Mouse (Mus musculus) stomach, embryonic 15.5 days (tissue): ENCODE data around the gene Zdhhc17. TPM values are rescaled to one million over a fixed set of nuclear protein-coding genes. Genes with fewer than 3 reads are reported as not detected.

Experiments
- ATAC-seq: fragments of 200-750 bp; cut with Nextera tagmentation; 2 replicates; pipeline ENCODE4 v1.8.0; 2017; ENCODE audit warnings: low read depth, moderate number of reproducible peaks, moderate TSS enrichment; ENCODE audit not compliant: insufficient read depth, low FRiP score
- H3K27ac ChIP-seq: fragments of 300-500 bp; sonication (generic); 2 replicates; pipeline ENCODE4 v1.5.1; 2015; ENCODE audit warnings: mild to moderate bottlenecking, inconsistent platforms
- H3K27me3 ChIP-seq: fragments of 300-500 bp; sonication (generic); replicated peaks from 2 replicates; pipeline ENCODE4 v1.6.1; 2015; ENCODE audit warnings: inconsistent platforms
- H3K36me3 ChIP-seq: fragments of 300-500 bp; sonication (generic); 2 replicates; pipeline ENCODE4 v1.6.1; 2015; ENCODE audit warnings: inconsistent platforms
- H3K4me1 ChIP-seq: fragments of 300-500 bp; sonication (generic); 2 replicates; pipeline ENCODE4 v1.6.1; 2015; ENCODE audit warnings: inconsistent platforms
- H3K4me2 ChIP-seq: fragments of 300-500 bp; sonication (generic); 2 replicates; pipeline ENCODE4 v1.6.1; 2015; ENCODE audit warnings: mild to moderate bottlenecking, inconsistent platforms
- H3K4me3 ChIP-seq: fragments of 300-500 bp; sonication (generic); replicated peaks from 2 replicates; pipeline ENCODE4 v1.5.1; 2015; ENCODE audit warnings: inconsistent platforms
- H3K9ac ChIP-seq: fragments of 300-500 bp; sonication (generic); 2 replicates; pipeline ENCODE4 v1.6.1; 2015; ENCODE audit warnings: inconsistent platforms
- H3K9me3 ChIP-seq: fragments of 300-500 bp; sonication (generic); 2 replicates; pipeline ENCODE4 v1.6.1; 2016; ENCODE audit warnings: inconsistent platforms
- WGBS: fragments of 180-500 bp; shearing (Covaris S2); methylation state at CpG from one replicate; pipeline ENCODE4 v1.1.7; 2015; 5-methylcytosine and 5-hydroxymethylcytosine counted together
- polyA plus RNA-seq: library from polyadenylated mRNA; unstranded; fragments of >200 nt; fragmentation: Nextera tagmentation; extraction: Ambion mirVana; gene quantifications from 2 replicates; pipeline ENCODE4 v1.2.1, GENCODE M21; 2015

Gene Zdhhc17
- polyA plus RNA-seq, 1 experiment from 2014 or later: 17.5 TPM

DNA sequence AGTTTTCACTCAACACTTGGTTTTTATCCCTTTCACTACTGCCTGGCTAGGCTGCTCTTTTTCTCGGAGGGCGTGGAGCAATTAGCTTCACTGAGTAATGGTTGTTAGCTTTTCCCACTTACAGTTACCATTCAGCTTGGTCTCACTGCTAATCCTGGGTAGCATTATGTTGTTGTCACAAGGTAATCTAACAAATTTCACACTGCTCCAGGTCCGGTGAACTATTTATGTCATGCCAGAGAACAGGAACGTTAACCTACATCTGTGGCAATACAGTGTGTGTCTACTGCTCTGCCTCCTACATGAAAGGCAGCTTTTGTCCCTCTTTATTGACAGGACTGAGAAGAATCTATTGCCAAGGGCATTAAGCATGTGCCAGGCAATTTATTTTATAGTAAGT, 14.8 kb upstream of the Zdhhc17 start:
- Histone ChIP-seq H3K36me3 (no peaks in the 10 kb centered on the region), H3K4me2 (no peak overlapping the region), H3K27me3 (no peaks in the 10 kb centered on the region), H3K9ac (no peak overlapping the region), H3K9me3 (no peaks in the 10 kb centered on the region), H3K27ac (no peak overlapping the region), H3K4me1 (no peaks in the 10 kb centered on the region), H3K4me3 (no peak overlapping the region)
- no peak for ATAC-seq
- 75% methylated on average over 4 of the region's 4 CpGs for WGBS

DNA sequence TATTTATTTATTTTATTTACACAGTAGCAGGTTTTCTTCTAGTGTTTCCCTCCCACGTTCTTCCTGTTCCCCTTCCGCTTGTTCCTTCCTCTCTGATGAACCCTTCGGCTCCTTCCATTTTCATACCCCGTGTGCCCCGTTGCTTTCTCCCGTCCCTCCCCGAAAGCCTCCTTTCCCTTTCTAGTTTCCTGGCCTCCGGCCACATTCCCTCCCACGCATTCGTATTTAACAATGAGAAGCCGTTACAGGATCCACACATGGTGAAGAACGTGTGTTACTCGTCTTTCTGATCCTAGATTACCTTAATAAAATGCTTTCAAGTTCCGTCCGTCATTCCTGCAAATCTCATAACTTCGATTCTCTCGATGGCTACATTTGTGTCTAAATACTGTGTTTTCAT, 4.5 kb upstream of the Zdhhc17 start:
- Histone ChIP-seq H3K4me1 (no peaks in the 10 kb centered on the region), H3K36me3 (no peaks in the 10 kb centered on the region), H3K9ac (no peak overlapping the region), H3K9me3 (no peaks in the 10 kb centered on the region), H3K4me3 (no peak overlapping the region), H3K4me2 (no peak overlapping the region), H3K27me3 (no peaks in the 10 kb centered on the region), H3K27ac (no peak overlapping the region)
- WGBS: 81% methylated on average over 17 of the region's 17 CpGs
- ATAC-seq: no peak

DNA sequence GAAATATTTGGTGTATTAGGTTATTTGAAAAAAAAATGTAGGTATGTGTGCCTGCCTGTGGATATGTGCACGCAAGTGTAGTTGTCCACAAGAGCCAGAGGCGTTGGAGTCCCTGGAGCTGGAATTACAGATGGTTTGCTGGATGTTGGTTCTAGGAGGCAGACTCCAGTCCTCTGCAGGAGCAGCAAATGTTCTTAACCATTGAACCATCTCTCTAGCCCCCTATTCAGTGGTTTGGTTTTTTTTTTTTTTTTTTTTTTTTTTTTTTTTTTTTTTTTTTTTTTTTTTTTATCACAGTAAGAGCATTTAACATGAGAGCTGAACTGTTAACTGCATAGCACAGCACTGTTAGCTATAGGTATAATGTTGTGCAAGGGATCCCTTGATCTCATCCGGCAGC, 3.3 kb upstream of the Zdhhc17 start:
- Histone ChIP-seq H3K36me3 (no peaks in the 10 kb centered on the region), H3K4me2 (no peak overlapping the region), H3K9ac (no peak overlapping the region), H3K4me3 (no peak overlapping the region), H3K9me3 (no peaks in the 10 kb centered on the region), H3K27ac (no peak overlapping the region), H3K4me1 (no peaks in the 10 kb centered on the region), H3K27me3 (no peaks in the 10 kb centered on the region)
- ATAC-seq: no peak
- WGBS: 92% methylated on average over 3 of the region's 3 CpGs

DNA sequence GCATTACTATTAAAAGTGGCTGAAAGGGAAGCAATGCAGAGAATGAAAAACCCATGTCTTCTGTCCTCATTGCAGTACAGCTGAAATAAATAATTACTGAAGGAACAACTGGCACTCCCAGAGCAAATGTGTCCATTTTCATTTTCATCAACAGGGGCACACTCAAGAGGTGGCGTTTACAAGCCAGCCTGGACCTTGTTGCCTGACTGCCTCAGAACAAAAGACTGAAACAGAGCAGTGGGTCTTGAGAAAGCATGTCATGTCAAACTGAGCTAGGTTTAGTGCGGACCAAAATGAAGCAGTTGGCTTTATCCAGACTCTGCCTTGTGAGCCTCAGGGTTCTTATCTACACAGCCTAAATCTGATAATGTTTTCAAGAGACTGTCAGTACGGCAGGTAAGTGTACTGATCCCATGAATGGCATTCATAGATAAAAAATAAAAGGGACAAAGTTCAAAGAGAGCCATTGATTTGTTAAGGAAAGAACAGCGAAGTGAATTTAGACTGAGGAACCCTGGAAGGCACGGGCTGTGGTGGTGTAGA, 2.6 kb upstream of the Zdhhc17 start:
- H3K9ac ChIP-seq: no peak overlapping the region
- no peak overlapping the region for H3K4me3 ChIP-seq
- no peak for ATAC-seq
- WGBS: 67% methylated on average over 5 of the region's 5 CpGs
- no peaks in the 10 kb centered on the region for H3K4me1 ChIP-seq
- no peaks in the 10 kb centered on the region for H3K36me3 ChIP-seq
- H3K27me3 ChIP-seq: no peaks in the 10 kb centered on the region
- H3K9me3 ChIP-seq: no peaks in the 10 kb centered on the region
- no peak overlapping the region for H3K4me2 ChIP-seq
- no peak overlapping the region for H3K27ac ChIP-seq

DNA sequence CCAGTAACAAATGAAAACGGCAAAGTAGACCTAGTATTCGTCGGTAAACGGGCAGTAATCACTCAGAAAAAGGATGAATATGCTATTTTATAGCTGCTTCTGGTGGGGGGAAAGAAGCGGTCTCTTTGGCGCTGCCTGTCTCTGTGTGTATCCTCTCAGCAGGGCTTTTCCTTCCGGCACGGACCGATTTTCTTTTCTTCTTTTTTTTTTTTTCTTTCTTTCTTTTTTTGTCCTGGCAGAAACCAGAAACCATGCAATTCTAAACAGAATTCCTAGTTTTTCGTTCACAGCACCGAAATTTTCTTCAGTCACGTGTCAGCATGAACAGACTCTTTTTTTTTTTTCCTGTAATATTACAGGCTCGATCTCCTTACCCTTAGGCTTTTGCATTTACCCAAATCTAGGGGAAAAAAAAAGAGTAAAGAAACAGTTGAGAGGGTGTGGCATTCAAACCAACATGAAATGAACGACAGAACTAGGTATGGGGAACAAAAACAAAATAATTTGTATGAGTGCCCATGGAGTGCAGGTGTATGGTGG, 1.4 kb upstream of the Zdhhc17 start:
- Histone ChIP-seq H3K27ac (peak overlapping the region; percentile 95; the same call in 1 of the 2 replicates), H3K9me3 (no peaks in the 10 kb centered on the region), H3K4me2 (peak overlapping the region; percentile 89), H3K27me3 (no peaks in the 10 kb centered on the region), H3K4me3 (peak overlapping the region; percentile 94), H3K36me3 (no peaks in the 10 kb centered on the region), H3K9ac (peak overlapping the region; percentile 93; the same call in 1 of the 2 replicates), H3K4me1 (no peaks in the 10 kb centered on the region)
- WGBS: 3% methylated on average over 14 of the region's 14 CpGs
- no peak for ATAC-seq

DNA sequence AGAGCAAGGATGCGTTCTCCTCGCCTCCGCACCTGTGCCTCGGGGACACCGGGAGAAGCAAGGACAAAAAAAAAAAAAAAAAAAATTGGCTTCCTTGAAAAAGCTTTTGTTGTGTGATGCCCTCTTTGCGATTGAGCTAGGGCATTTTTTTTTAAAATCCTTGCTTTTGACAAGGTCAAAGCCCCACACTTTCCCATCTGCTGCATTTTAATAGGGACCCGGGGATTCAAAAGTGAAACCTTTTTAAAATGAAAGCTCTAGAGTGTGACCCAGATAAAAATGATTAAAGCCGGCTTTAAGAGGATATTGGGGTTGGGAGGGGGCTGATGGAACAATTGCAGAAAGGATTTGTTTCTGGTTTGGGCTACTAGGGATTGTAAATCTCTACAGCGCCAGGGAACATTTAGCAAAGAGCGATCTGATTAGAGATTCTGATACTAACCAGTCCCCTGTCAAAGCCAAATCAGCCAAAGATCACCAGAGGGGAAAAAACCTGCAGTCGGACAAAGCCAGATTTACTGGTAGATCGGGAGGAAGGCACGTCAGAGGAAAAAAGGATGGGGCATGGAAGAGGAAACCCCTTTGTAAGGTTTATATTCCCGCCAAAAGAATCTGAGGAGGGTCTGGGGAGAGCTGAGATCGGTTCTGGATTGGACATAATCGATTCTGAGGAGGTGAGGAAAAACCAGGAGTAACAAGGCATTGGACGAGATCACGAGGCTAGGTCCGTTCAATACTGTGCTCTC, 713 bp upstream of the Zdhhc17 start:
- H3K36me3 ChIP-seq: no peaks in the 10 kb centered on the region
- H3K4me2 ChIP-seq: peak overlapping the region; percentile 89
- H3K9ac ChIP-seq: peak overlapping the region; percentile 93; the same call in 1 of the 2 replicates
- H3K27me3 ChIP-seq: no peaks in the 10 kb centered on the region
- peak overlapping the region; percentile 95 for H3K27ac ChIP-seq
- H3K4me3 ChIP-seq: peak overlapping the region; percentile 94
- 0 out of 2 replicates have a peak, but pooled peaks cover 1% of the 10 kb centered on the region for H3K4me1 ChIP-seq
- ATAC-seq: no peak
- WGBS: under 1% methylated on average over 19 of the region's 19 CpGs
- H3K9me3 ChIP-seq: no peaks in the 10 kb centered on the region

DNA sequence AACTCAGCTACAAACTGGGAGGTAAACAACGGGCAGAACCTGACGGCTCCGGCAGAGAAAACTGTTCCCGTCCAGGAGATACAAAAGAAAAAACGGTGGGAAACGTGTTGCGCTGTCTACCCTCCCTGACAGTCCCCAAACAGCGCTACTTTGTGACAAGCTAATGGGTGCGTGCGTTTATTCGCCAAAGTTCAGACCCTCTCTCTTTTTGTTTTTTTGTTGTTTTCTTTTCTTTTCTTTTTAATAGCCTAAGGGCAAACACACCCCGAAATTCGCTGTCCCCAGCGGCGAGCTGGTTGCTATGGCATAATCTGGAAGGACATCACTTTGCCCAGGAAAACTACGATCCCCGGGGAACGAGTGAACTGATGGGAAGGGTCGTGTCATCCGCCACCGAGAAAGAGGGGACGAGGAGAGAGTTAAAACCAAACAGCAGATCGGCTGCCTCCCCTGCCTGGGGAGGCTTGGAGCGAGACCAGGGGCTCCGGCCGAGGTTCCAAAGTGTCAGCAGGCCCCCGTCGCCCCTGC, 763 bp downstream of the Zdhhc17 start:
- Histone ChIP-seq H3K9me3 (no peaks in the 10 kb centered on the region), H3K9ac (peak overlapping the region; percentile 93), H3K36me3 (no peaks in the 10 kb centered on the region), H3K4me2 (peak overlapping the region; percentile 89), H3K4me3 (peak overlapping the region; percentile 94), H3K27me3 (no peaks in the 10 kb centered on the region), H3K4me1 (0 out of 2 replicates have a peak, but pooled peaks cover 3% of the 10 kb centered on the region), H3K27ac (peak overlapping the region; percentile 95)
- ATAC-seq: no peak
- WGBS: under 1% methylated on average over 27 of the region's 28 CpGs

DNA sequence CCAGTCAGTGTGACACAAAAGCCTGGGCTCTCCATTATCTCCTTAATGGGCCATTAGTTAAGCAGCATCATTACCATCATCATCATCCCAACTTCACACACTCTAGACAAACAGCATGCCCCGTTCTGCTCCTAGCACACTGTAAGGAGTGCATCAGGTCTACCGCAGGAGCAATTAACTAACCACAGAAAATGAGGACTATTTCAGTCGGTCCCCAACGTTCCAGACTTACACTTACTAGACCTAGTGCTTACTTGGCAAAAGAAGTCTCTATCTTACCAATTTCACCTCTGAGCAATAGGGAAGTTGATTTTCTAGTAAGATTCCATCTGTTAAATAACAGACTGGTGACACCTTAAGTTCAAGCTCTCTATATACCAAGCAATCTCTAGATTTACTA, 2.3 kb downstream of the Zdhhc17 start:
- H3K9ac ChIP-seq: no peak overlapping the region
- no peaks in the 10 kb centered on the region for H3K9me3 ChIP-seq
- no peak overlapping the region for H3K4me3 ChIP-seq
- no peaks in the 10 kb centered on the region for H3K27me3 ChIP-seq
- H3K4me2 ChIP-seq: no peak overlapping the region
- H3K36me3 ChIP-seq: no peaks in the 10 kb centered on the region
- 0 out of 2 replicates have a peak, but pooled peaks cover 3% of the 10 kb centered on the region for H3K4me1 ChIP-seq
- H3K27ac ChIP-seq: no peak overlapping the region
- WGBS: 77% methylated on average over 4 of the region's 4 CpGs
- ATAC-seq: no peak

DNA sequence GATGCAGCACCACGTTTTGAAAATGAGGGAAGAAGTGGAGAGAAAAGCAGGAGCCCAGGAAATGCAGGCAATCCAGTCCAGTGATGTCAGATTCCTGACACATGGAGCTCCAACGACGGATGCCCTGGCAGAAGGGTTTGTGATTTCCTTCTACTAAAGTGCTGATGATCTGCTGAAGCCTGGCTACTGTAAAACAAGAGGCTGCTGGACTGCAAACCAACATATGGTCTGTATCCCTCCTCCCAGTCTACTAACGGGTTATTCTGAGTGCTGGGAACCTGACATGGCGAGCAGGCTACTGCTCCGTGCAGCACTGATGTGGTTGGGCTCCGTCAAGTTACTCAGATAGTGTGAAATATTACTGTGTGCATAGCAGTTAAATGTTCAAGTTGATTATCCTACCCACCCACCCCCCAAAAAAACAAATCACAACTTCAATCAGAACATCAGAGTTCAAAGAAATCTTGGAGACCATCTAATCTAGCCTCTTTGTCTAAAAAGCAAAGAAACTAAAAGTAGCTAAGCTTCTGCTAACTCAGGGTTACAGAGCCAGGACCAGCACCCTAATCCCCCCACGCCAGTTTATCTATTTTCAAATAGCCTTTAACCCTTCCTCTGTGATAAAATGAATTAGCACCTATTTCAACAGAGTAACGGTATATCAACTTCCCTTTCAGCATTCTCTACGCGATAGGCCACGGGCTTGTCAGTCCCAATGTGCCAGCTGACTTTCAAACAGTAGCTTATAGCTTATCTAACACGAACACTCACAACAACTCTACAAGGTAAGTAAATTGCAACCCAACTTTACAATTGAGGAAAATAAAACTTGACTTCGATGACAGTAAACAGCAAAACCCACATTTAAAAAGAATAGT, 4.1 kb downstream of the Zdhhc17 start:
- 0 out of 2 replicates have a peak, but pooled peaks cover 3% of the 10 kb centered on the region for H3K4me1 ChIP-seq

DNA sequence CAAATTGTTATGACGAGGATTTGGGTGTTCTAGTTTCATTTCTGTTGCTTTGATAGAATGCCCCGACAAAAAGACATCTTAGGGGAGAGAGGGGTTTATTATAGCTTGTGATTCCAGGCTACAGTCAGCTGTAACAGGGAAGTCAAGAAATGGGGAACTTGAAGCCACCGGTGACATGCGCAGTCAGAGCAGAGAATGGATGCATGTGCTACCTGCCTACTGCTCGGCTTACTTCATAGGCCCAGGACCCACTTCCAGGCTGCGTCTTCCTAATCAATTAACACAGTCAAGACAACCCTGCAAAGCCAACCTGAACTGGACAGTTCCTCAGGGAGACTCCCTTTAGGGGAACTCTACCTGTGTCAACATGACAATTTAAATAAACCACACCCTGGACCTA, 5.7 kb downstream of the Zdhhc17 start:
- Histone ChIP-seq H3K27me3 (no peaks in the 10 kb centered on the region), H3K9ac (no peak overlapping the region), H3K4me3 (no peak overlapping the region), H3K4me1 (0 out of 2 replicates have a peak, but pooled peaks cover 3% of the 10 kb centered on the region), H3K4me2 (no peak overlapping the region), H3K27ac (no peak overlapping the region), H3K9me3 (no peaks in the 10 kb centered on the region), H3K36me3 (no peaks in the 10 kb centered on the region)
- WGBS: 81% methylated on average over 6 of the region's 6 CpGs
- no peak for ATAC-seq

More for the DNA sequence above, 4.1 kb downstream of the Zdhhc17 start:
- no peak overlapping the region for H3K27ac ChIP-seq
- H3K4me2 ChIP-seq: no peak overlapping the region
- H3K4me3 ChIP-seq: no peak overlapping the region
- 42% methylated on average over 14 of the region's 14 CpGs for WGBS
- ATAC-seq: no peak
- no peaks in the 10 kb centered on the region for H3K9me3 ChIP-seq
- H3K36me3 ChIP-seq: no peaks in the 10 kb centered on the region
- no peaks in the 10 kb centered on the region for H3K27me3 ChIP-seq
- no peak overlapping the region for H3K9ac ChIP-seq

DNA sequence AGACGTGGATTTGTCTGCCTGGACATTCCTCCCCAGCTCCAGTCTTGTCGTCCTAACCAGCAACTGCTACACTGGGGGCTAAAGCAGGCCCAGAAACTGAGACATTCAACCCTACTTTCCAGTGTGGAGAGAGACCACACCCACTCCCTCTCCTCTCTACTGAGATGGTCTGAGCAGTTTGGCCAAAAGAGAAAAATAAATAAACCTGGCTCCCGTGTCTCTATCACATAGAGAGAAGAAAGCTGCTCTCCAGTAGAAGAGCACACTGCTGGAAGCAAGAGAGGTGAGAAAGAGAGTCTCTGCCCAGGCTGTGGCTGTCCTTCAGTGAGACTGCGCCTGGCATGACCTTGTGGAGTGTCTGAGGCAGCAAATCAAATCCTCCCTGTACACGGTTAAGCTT, 10.7 kb downstream of the Zdhhc17 start:
- Histone ChIP-seq H3K9me3 (no peaks in the 10 kb centered on the region), H3K36me3 (no peaks in the 10 kb centered on the region), H3K9ac (no peak overlapping the region), H3K4me1 (no peaks in the 10 kb centered on the region), H3K4me2 (no peak overlapping the region), H3K27me3 (no peaks in the 10 kb centered on the region), H3K27ac (no peak overlapping the region), H3K4me3 (no peak overlapping the region)
- 55% methylated on average over 5 of the region's 5 CpGs for WGBS
- no peak for ATAC-seq
